Mouse (Mus musculus) urinary bladder, adult 18-20 months (tissue): ENCODE data around the gene Ccl1.

ENCODE experiments used
- DNase-seq, 2 experiments: peaks; one replicate each; pipeline ENCODE4 v3.0.0; 2022; ENCODE audit warnings: low spot score in 2 of 2, mixed read lengths in 2 of 2

Gene Ccl1

GRCm38 (mm10) chr11:82305590-82305989 lies at the start of gene Ccl1:
Gene Ccl1, minus strand, starts transcription at chr11:82305690.
- DNase-seq = no peak

DNA sequence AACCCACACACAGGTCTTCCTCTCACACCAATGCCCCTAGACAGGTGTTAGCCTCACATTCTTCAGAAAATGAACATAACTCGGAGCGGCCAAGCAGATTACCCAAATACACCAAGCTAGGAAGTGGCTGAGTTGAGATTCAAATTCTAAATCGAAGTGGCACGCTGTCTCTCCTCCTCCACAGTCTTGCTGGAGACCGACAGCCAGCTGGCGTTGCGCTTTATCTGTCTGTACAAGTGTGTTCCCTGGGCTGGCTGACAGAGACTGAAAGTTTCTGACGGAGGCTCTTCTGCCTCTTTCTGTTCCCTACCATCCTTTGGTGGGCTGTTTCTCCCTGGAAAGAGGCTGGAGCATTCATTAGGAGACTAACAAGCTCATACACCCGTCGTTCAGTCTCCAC lies 45.5 kb upstream of the Ccl1 start:
- DNase-seq = no peak

- DNase-seq = no peak
Measured at GRCm38 (mm10) chr11:82340900-82341299, 35.4 kb upstream of the Ccl1 start.

GRCm38 (mm10) chr11:82340416-82340815 lies 34.9 kb upstream of the Ccl1 start:
- DNase-seq = no peak

DNA sequence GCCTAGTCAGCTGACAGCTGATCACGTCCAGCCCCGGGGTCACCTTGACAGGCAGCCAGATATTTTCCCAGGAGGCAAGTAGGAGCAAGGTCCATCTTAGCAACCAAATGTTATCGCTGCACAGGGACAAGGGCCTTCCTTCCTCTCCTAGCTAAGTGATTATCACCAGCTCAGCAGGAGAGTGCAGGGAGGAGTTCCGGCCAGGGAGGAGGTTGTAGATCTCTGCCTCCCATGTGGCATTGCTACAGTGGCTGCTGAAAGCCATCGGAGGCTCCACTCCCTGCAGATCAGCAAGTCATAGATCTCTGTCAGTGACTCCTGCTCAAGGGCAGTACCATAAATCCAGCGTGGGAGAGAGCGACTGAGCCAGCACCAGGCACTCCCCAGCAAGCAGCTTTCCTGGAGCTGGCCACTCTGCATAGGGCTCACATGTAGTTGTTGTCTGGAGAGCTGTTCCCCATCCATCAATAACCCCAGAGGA lies 34.5 kb upstream of the Ccl1 start:
- no peak for DNase-seq

- DNase-seq = no peak
Measured at GRCm38 (mm10) chr11:82313153-82313552, 7.7 kb upstream of the Ccl1 start.

GRCm38 (mm10) chr11:82310336-82311045 lies 5.0 kb upstream of the Ccl1 start:
- no peak for DNase-seq

DNA sequence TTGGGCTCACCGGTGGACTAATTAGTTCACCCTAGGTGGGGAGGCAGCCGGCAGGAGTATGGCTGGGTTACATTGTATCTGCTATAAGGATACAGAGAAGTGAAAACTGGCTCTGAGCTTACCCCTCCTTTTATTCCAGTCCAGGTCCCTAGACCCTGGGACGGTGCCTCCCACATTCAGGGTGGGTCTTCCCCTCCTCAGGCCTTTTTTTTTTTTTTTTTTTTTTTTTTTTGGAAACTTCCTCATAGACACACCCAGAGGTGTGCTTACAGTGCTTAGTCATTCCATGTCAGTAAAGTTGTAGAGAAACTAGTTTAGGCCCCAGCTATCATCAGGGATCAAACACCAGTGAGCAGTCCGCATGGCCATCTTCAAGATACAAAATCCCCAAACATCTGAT lies 7.6 kb downstream of the Ccl1 start:
- DNase-seq = no peak

GRCm38 (mm10) chr11:82290841-82291240 lies 14.6 kb downstream of the Ccl1 start:
- no peak for DNase-seq

DNA sequence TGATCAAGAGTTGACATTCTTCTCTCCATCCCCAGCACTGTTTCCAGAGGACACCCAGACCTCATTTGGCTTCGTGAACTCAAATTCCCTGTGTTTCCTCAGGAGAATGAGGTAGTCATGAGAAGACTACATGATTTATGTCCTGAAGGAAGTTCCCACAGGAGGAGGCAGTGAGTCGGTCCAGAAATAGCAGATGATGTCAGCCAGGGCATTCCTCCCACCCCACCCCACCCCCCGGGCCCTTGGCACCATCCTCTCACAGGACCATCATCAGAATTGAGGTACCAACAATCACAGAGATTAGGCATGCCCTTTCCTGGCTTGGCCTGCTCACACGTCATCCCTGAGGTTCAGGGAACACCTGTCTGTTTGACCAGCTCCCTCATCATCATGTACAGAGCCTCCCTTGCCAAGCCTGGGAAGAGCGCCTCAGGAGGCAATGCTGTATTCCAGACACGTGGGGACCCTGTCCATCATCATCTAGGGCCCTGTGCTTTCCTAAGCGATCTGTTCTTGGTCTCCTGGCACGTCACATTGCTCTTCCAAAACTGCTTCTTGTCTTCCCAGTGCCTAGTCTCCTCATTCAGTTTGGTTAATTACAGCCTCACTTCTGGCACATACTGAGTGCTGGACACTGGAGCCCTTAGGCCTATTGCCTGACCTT lies 31.2 kb downstream of the Ccl1 start:
- DNase-seq = no peak

- no peak for DNase-seq
Measured at GRCm38 (mm10) chr11:82259131-82259530, 46.4 kb downstream of the Ccl1 start.

GRCm38 (mm10) chr11:82255601-82256000 lies 49.9 kb downstream of the Ccl1 start:
- DNase-seq = no peak

- DNase-seq = no peak
Measured at GRCm38 (mm10) chr11:82253421-82253820, 52.1 kb downstream of the Ccl1 start.

- no peak for DNase-seq
Measured at GRCm38 (mm10) chr11:82251251-82251650, 54.2 kb downstream of the Ccl1 start.

DNA sequence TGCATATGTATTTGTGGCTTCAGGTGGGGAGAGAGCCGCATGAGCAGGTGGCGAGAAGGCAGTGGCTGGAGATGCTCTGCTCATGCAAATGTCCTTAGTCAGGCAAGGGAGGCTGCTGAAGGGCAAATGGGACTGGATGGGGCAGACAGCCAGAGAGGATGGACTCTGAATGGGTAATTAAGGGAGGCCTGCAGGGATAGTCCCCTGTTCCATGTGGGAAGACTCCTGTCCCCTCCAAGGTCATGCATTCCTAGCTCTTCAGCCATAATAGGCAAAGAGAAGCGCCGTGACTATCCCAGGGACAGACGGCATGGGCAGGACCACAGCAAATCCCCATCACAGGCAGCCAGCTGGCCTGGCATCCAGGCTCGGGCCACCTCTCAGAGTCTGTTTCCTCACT lies 55.5 kb downstream of the Ccl1 start:
- DNase-seq = no peak

DNA sequence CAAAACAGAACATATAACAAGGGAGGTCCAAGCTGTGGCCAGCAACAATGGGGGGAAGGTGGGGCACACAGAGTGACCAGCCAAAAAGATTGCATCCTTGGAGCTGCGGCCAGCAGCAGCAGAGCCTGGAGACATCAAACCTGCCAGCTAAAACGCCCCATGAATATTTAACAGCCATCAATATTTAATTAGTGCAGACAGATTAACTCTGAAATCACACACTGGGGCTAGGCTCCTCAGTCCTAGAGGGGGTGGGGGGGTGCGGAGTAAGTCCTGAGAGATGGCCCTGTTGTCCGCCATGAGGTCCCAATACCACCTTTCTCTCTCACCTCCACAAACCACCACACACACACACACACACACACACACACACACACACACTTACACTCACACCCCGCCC lies 68.1 kb downstream of the Ccl1 start:
- DNase-seq = no peak

- DNase-seq = no peak
Measured at GRCm38 (mm10) chr11:82235551-82236207, 69.8 kb downstream of the Ccl1 start.

GRCm38 (mm10) chr11:82233991-82234390 lies 71.5 kb downstream of the Ccl1 start:
- DNase-seq = no peak

- DNase-seq = no peak
Measured at GRCm38 (mm10) chr11:82226976-82227375, 78.5 kb downstream of the Ccl1 start.

GRCm38 (mm10) chr11:82225936-82226335 lies 79.6 kb downstream of the Ccl1 start:
- no peak for DNase-seq

DNA sequence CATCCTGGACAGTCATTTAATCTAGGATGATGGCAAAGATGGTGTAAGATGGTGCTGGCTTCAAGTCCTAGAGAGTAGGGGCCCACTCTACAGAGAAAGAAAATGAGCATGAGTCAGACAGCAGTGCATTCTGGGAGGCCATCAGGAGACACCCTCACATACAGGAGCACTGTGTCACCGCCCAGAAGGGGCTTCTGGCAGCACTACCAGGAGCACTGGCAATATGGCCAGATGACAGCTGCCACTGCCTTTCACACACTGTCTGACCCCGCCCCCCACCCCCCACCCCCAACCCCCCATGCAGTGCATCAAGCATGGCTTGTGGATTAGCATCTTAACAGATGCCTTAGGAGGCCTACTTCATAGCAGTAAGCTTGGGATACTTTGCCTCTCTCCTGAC lies 89.0 kb downstream of the Ccl1 start:
- no peak for DNase-seq

DNA sequence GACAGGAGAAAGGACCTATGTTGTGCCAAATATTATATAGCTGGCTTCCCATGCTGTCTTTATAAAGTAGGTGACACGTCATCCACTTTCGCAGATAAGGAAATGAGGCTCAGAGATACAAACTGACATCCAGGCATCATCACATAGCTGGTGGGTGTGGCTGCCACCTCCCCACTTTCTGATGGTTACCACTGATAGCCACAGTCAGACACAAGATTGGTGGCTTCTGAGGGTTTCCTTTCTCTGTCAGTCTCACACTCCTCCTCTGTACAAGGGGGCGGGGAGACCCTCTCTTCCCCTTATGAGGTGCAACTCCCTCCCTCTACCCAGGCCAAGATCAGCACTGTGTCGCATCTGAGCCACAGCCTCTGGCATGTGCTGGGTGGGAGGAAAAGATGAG lies 91.1 kb downstream of the Ccl1 start:
- DNase-seq = no peak

DNA sequence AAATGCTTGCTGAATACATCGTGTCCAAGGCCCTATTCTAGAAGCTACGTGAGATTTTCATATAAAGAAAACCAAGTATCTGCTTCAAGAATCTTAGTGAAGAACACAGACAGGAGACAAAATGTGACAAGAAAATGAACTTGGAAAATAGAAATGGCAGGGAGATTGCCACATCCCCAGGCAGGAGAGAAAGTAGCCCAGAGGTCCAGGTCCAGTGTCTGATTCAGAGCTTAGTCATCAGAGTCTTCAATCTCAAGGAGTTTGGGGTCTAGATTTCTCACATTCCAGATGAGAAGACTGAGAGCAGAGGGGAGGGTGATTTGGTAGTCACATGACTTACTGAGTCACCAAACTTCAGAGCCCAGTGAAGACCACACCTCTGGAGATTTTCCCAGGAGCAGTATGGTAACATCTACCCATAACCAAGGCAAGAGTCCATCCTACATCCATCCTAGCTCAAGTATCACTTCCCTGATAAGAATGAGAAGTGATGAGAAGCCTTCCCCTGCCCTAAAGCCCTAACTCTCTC lies 98.5 kb downstream of the Ccl1 start:
- DNase-seq = no peak
